Mouse (Mus musculus) heart, postnatal 0 days (tissue): ENCODE data around the gene Pipox.

Experiments
- CTCF ChIP-seq: IDR thresholded peaks from 2 replicates; pipeline ENCODE4 v1.5.1; 2016; ENCODE audit warnings: antibody characterized with exemption, control low read depth, low read depth
- EP300 ChIP-seq: IDR thresholded peaks from 2 replicates; pipeline ENCODE4 v1.6.1; 2016; ENCODE audit warnings: antibody characterized with exemption, low read depth

GRCm38 (mm10) chr11:77917166-77917565, 23.3 kb upstream of the Pipox start:
- TF ChIP-seq CTCF (no peak), EP300 (no peak)
